Mouse (Mus musculus) testis, adult 2 months (tissue): ENCODE data around the gene Srrm1. TPM values are rescaled to one million over a fixed set of nuclear protein-coding genes. Genes with fewer than 3 reads are reported as not detected.

Source experiments
- H3K27ac ChIP-seq: fragments of 200-500 bp; 2 replicates; pipeline ENCODE4 v1.5.1; 2012; ENCODE audit warnings: low read depth, low read length; ENCODE audit not compliant: control insufficient read depth, insufficient read depth
- H3K27me3 ChIP-seq: fragments of 200-500 bp; 2 replicates; pipeline ENCODE4 v1.6.1; 2012; ENCODE audit warnings: mild to moderate bottlenecking, low read length, moderate library complexity; ENCODE audit not compliant: control insufficient read depth, insufficient read depth
- H3K36me3 ChIP-seq: fragments of 200-500 bp; 2 replicates; pipeline ENCODE4 v1.6.1; 2012; ENCODE audit warnings: mild to moderate bottlenecking, low read length; ENCODE audit not compliant: control insufficient read depth, insufficient read depth
- H3K4me1 ChIP-seq: fragments of 200-500 bp; 2 replicates; pipeline ENCODE4 v1.6.1; 2012; ENCODE audit warnings: low read length; ENCODE audit not compliant: control insufficient read depth, insufficient read depth
- H3K4me3 ChIP-seq: fragments of 200-500 bp; 2 replicates; pipeline ENCODE4 v1.5.1; 2012; ENCODE audit warnings: low read depth, mild to moderate bottlenecking, low read length, moderate library complexity, mixed read lengths; ENCODE audit not compliant: control insufficient read depth
- CTCF ChIP-seq: fragments of 200-500 bp; IDR thresholded peaks from 2 replicates; pipeline ENCODE4 v1.5.1; 2012; ENCODE audit warnings: low read depth, mild to moderate bottlenecking, inconsistent platforms, low read length, moderate library complexity; ENCODE audit not compliant: control insufficient read depth, insufficient read depth, insufficient replicate concordance
- POLR2A ChIP-seq: fragments of 200-500 bp; IDR thresholded peaks from 2 replicates; pipeline ENCODE4 v1.6.1; 2012; ENCODE audit warnings: low read depth, mild to moderate bottlenecking, inconsistent platforms, low read length, moderate library complexity; ENCODE audit not compliant: control insufficient read depth
- polyA plus RNA-seq: library from polyadenylated mRNA; depleted of rRNA; stranded (reverse); fragments of >200 nt; gene quantifications from 2 replicates; pipeline ENCODE4 v1.2.3, GENCODE M21; 2012

The Srrm1 gene
- polyA plus RNA-seq, 1 experiment: 25.7 TPM

- H3K4me1 ChIP-seq: peaks cover 10% of the 10 kb centered on the region
- TF ChIP-seq POLR2A (no peak), CTCF (no peak)
- H3K27ac ChIP-seq: no peak overlapping the region
- peak overlapping the region; percentile 48 for H3K4me3 ChIP-seq
- H3K36me3 ChIP-seq: no peaks in the 10 kb centered on the region
- H3K27me3 ChIP-seq: no peaks in the 10 kb centered on the region
These were observed 54.4 kb downstream of the Srrm1 start for GRCm38 (mm10) chr4:135298680-135299079.

- Histone ChIP-seq H3K27ac (no peak overlapping the region), H3K4me3 (peak overlapping the region; percentile 48)
- TF ChIP-seq CTCF: no peak
- no peak; the same call in 1 of the 2 replicates for TF ChIP-seq POLR2A
These were observed 55.1 kb downstream of the Srrm1 start for GRCm38 (mm10) chr4:135297931-135298546.

GRCm38 (mm10) chr4:135297146-135297545, 56.0 kb downstream of the Srrm1 start:
- Histone ChIP-seq H3K4me1 (peaks cover 16% of the 10 kb centered on the region), H3K4me3 (peak overlapping the region; percentile 48), H3K27ac (no peak overlapping the region), H3K27me3 (no peaks in the 10 kb centered on the region), H3K36me3 (no peaks in the 10 kb centered on the region)
- TF ChIP-seq CTCF: no peak
- no peak for TF ChIP-seq POLR2A

More at GRCm38 (mm10) chr4:135297931-135298546, 55.1 kb downstream of the Srrm1 start:
- Histone ChIP-seq H3K4me1 (peaks cover 10% of the 10 kb centered on the region), H3K36me3 (no peaks in the 10 kb centered on the region), H3K27me3 (no peaks in the 10 kb centered on the region)

- no peak for TF ChIP-seq CTCF
- no peak for TF ChIP-seq POLR2A
- H3K27me3 ChIP-seq: no peaks in the 10 kb centered on the region
- H3K4me1 ChIP-seq: peaks cover 16% of the 10 kb centered on the region
- H3K4me3 ChIP-seq: peak overlapping the region; percentile 28; the same call in 1 of the 2 replicates
- no peaks in the 10 kb centered on the region for H3K36me3 ChIP-seq
- no peak overlapping the region for H3K27ac ChIP-seq
These were observed 56.6 kb downstream of the Srrm1 start for GRCm38 (mm10) chr4:135296565-135296964.

GRCm38 (mm10) chr4:135293813-135294212, 59.3 kb downstream of the Srrm1 start:
- no peaks in the 10 kb centered on the region for H3K27me3 ChIP-seq
- peak overlapping the region; percentile 3; the same call in 1 of the 2 replicates for H3K4me3 ChIP-seq
- H3K36me3 ChIP-seq: no peaks in the 10 kb centered on the region
- H3K27ac ChIP-seq: no peak overlapping the region
- H3K4me1 ChIP-seq: peaks cover 16% of the 10 kb centered on the region
- TF ChIP-seq POLR2A (no peak), CTCF (no peak)

GRCm38 (mm10) chr4:135292477-135293089, 60.5 kb downstream of the Srrm1 start:
- H3K36me3 ChIP-seq: no peaks in the 10 kb centered on the region
- H3K4me3 ChIP-seq: peak overlapping the region; percentile 64
- H3K4me1 ChIP-seq: peaks cover 12% of the 10 kb centered on the region
- H3K27ac ChIP-seq: no peak overlapping the region
- no peaks in the 10 kb centered on the region for H3K27me3 ChIP-seq
- TF ChIP-seq POLR2A: no peak
- TF ChIP-seq CTCF: no peak

- no peak overlapping the region for H3K27ac ChIP-seq
- no peaks in the 10 kb centered on the region for H3K36me3 ChIP-seq
- no peak overlapping the region for H3K4me3 ChIP-seq
- H3K27me3 ChIP-seq: no peaks in the 10 kb centered on the region
- H3K4me1 ChIP-seq: peaks cover 12% of the 10 kb centered on the region
- TF ChIP-seq POLR2A (no peak), CTCF (no peak)
These were observed 61.3 kb downstream of the Srrm1 start for GRCm38 (mm10) chr4:135291841-135292240.
